Mouse (Mus musculus) lung, embryonic 16.5 days (tissue): ENCODE results near the gene 1700018B08Rik. TPM values are rescaled to one million over a fixed set of nuclear protein-coding genes. Genes with fewer than 3 reads are reported as not detected.

ENCODE experiments used
- polyA plus RNA-seq: library from polyadenylated mRNA; unstranded; fragments of >200 nt; fragmentation: Nextera tagmentation; extraction: Ambion mirVana; gene quantifications from 2 replicates; pipeline ENCODE4 v1.2.1, GENCODE M21; 2015

The 1700018B08Rik gene
- polyA plus RNA-seq, 1 experiment from 2014 or later, result not detected

Other genes with a start within 250 kb of the 1700018B08Rik start
- gene Fbxo31, start 34.5 kb upstream of the 1700018B08Rik start, polyA plus RNA-seq, result 12.0 and 12.9 TPM in 2 replicates
- 211 and 234 TPM in 2 replicates for gene Map1lc3b, start 46.0 kb upstream of the 1700018B08Rik start, polyA plus RNA-seq
- 13.0 and 14.4 TPM in 2 replicates for gene Zcchc14, start 108.6 kb upstream of the 1700018B08Rik start, polyA plus RNA-seq
- 0.38 and 0.50 TPM in 2 replicates for gene Jph3, start 185.3 kb upstream of the 1700018B08Rik start, polyA plus RNA-seq